Mouse (Mus musculus) MEL (cell line): ENCODE measurements around the gene Kcnk7. TPM values are rescaled to one million over a fixed set of nuclear protein-coding genes. Genes with fewer than 3 reads are reported as not detected.
A peak's percentile ranks its signal among the peaks of the same experiment; 100 is the strongest.

ENCODE experiments used
- DNase-seq: peaks from one replicate; pipeline ENCODE4 v3.0.0; 2011; ENCODE audit warnings: low read depth, low spot score
- H3K27ac ChIP-seq: 2 replicates; pipeline ENCODE4 v1.5.1; 2012; ENCODE audit warnings: low read depth, mild to moderate bottlenecking, control low read depth, low read length, moderate library complexity; ENCODE audit not compliant: control insufficient read depth
- H3K27me3 ChIP-seq, 2 experiments: fragments of 150-350 bp in 1 of 2; sonication (generic) in 1 of 2; 2 replicates each; pipeline ENCODE4 v1.6.1; 2012; ENCODE audit warnings: low read length in 2 of 2, mild to moderate bottlenecking in 2 of 2, improper control_type of control experiment in 1 of 2, moderate library complexity in 1 of 2; ENCODE audit not compliant: insufficient read depth in 2 of 2, control insufficient read depth in 1 of 2
- H3K36me3 ChIP-seq, 2 experiments: 2 replicates each; pipeline ENCODE4 v1.6.1; 2012 to 2014; ENCODE audit warnings: low read length in 2 of 2, improper control_type of control experiment in 1 of 2, inconsistent platforms in 1 of 2, mild to moderate bottlenecking in 1 of 2; ENCODE audit not compliant: insufficient read depth in 2 of 2, control insufficient read depth in 1 of 2
- H3K4me1 ChIP-seq, 2 experiments: fragments of 150-350 bp in 1 of 2; sonication (generic) in 1 of 2; 2 replicates each; pipeline ENCODE4 v1.6.1; 2012; ENCODE audit warnings: low read length in 2 of 2, improper control_type of control experiment in 1 of 2, mild to moderate bottlenecking in 1 of 2; ENCODE audit not compliant: insufficient read depth in 2 of 2, control insufficient read depth in 1 of 2
- H3K4me3 ChIP-seq, 2 experiments: fragments of 150-350 bp in 1 of 2; sonication (generic) in 1 of 2; 2 replicates each; pipeline ENCODE4 v1.5.1; 2012; ENCODE audit warnings: low read depth in 2 of 2, low read length in 2 of 2, mild to moderate bottlenecking in 2 of 2, moderate library complexity in 2 of 2, control low read depth in 1 of 2, improper control_type of control experiment in 1 of 2; ENCODE audit not compliant: control insufficient read depth in 1 of 2, insufficient read depth in 1 of 2
- H3K79me2 ChIP-seq: 2 replicates; pipeline ENCODE4 v1.6.1; 2012; ENCODE audit warnings: mild to moderate bottlenecking, low read length, moderate library complexity; ENCODE audit not compliant: control insufficient read depth, poor library complexity, insufficient read depth
- H3K9ac ChIP-seq: 2 replicates; pipeline ENCODE4 v1.6.1; 2012; ENCODE audit warnings: low read depth, mild to moderate bottlenecking, control low read depth, low read length, moderate library complexity; ENCODE audit not compliant: control insufficient read depth, poor library complexity, severe bottlenecking
- H3K9me3 ChIP-seq: fragments of 150-350 bp; sonication (generic); replicated peaks from 2 replicates; pipeline ENCODE4 v1.6.1; 2012; ENCODE audit warnings: mild to moderate bottlenecking, low read length, improper control_type of control experiment, moderate library complexity; ENCODE audit not compliant: insufficient read depth
- CHD1 ChIP-seq: IDR thresholded peaks from 2 replicates; pipeline ENCODE4 v1.6.1; 2012; ENCODE audit warnings: low read depth, mild to moderate bottlenecking, inconsistent platforms, low read length, improper control_type of control experiment
- CTCF ChIP-seq, 3 experiments: IDR thresholded peaks in 2 of 3; conservative IDR thresholded peaks in 1 of 3; 2 replicates each; pipeline ENCODE4 v1.5.1; 2011 to 2012; ENCODE audit warnings: low read length in 3 of 3, low read depth in 2 of 3, mild to moderate bottlenecking in 2 of 3, improper control_type of control experiment in 1 of 3, inconsistent platforms in 1 of 3, mixed read lengths in 1 of 3, moderate library complexity in 1 of 3; ENCODE audit not compliant: control insufficient read depth in 1 of 3, insufficient read depth in 1 of 3, poor library complexity in 1 of 3, severe bottlenecking in 1 of 3
- EP300 ChIP-seq, 2 experiments: IDR thresholded peaks; 2 replicates each; pipeline ENCODE4 v1.6.1; 2011; ENCODE audit warnings: improper control_type of control experiment in 2 of 2, low read length in 2 of 2, low read depth in 1 of 2, mild to moderate bottlenecking in 1 of 2
- GABPA ChIP-seq: IDR thresholded peaks from 2 replicates; pipeline ENCODE4 v1.6.1; 2012; ENCODE audit warnings: low read depth, mild to moderate bottlenecking, inconsistent platforms, low read length, improper control_type of control experiment, moderate library complexity
- MEF2A ChIP-seq: IDR thresholded peaks from 2 replicates; pipeline ENCODE4 v1.6.1; 2014; ENCODE audit warnings: low read depth, mild to moderate bottlenecking, inconsistent platforms, low read length, improper control_type of control experiment; ENCODE audit not compliant: poor library complexity, insufficient replicate concordance, severe bottlenecking; ENCODE audit errors: extremely low read depth
- MXI1 ChIP-seq: IDR thresholded peaks from 2 replicates; pipeline ENCODE4 v1.6.1; 2011; ENCODE audit warnings: mild to moderate bottlenecking, low read depth, low read length, improper control_type of control experiment
- MYB ChIP-seq: IDR thresholded peaks from 2 replicates; pipeline ENCODE4 v1.6.1; 2011; ENCODE audit warnings: mild to moderate bottlenecking, low read depth, low read length, improper control_type of control experiment
- NRF1 ChIP-seq: IDR thresholded peaks from 2 replicates; pipeline ENCODE4 v1.6.1; 2014; ENCODE audit warnings: low read depth, mild to moderate bottlenecking, inconsistent platforms, low read length, improper control_type of control experiment, moderate library complexity; ENCODE audit not compliant: poor library complexity, insufficient read depth, severe bottlenecking
- POLR2A ChIP-seq, 2 experiments: IDR thresholded peaks; 2 replicates each; pipeline ENCODE4 v1.6.1; 2011 to 2012; ENCODE audit warnings: low read length in 2 of 2, mild to moderate bottlenecking in 2 of 2, control low read depth in 1 of 2, improper control_type of control experiment in 1 of 2, low read depth in 1 of 2, moderate library complexity in 1 of 2; ENCODE audit not compliant: control insufficient read depth in 1 of 2, insufficient read depth in 1 of 2, poor library complexity in 1 of 2
- POLR2AphosphoS2 ChIP-seq: IDR thresholded peaks from 2 replicates; pipeline ENCODE4 v1.6.1; 2011; ENCODE audit warnings: low read length, improper control_type of control experiment
- RAD21 ChIP-seq: IDR thresholded peaks from 2 replicates; pipeline ENCODE4 v1.6.1; 2011; ENCODE audit warnings: mild to moderate bottlenecking, low read depth, low read length, improper control_type of control experiment
- RCOR1 ChIP-seq: IDR thresholded peaks from 2 replicates; pipeline ENCODE4 v1.6.1; 2012; ENCODE audit warnings: low read depth, mild to moderate bottlenecking, inconsistent platforms, low read length, improper control_type of control experiment
- SMC3 ChIP-seq: IDR thresholded peaks from 2 replicates; pipeline ENCODE4 v1.6.1; 2011; ENCODE audit warnings: low read depth, low read length, improper control_type of control experiment
- TAL1 ChIP-seq: IDR thresholded peaks from 2 replicates; pipeline ENCODE4 v1.6.1; 2012; ENCODE audit warnings: mild to moderate bottlenecking, inconsistent platforms, low read length, moderate library complexity, mixed read lengths
- TCF12 ChIP-seq: IDR thresholded peaks from 2 replicates; pipeline ENCODE4 v1.6.1; 2014; ENCODE audit warnings: low read depth, mild to moderate bottlenecking, inconsistent platforms, low read length, improper control_type of control experiment, moderate library complexity
- USF1 ChIP-seq: IDR thresholded peaks from 2 replicates; pipeline ENCODE4 v1.6.1; 2014; ENCODE audit warnings: low read depth, mild to moderate bottlenecking, inconsistent platforms, low read length, improper control_type of control experiment, moderate library complexity
- USF2 ChIP-seq, 2 experiments: IDR thresholded peaks; 2 replicates each; pipeline ENCODE4 v1.6.1; 2011 to 2012; ENCODE audit warnings: improper control_type of control experiment in 2 of 2, low read length in 2 of 2, borderline replicate concordance in 1 of 2, inconsistent platforms in 1 of 2, low read depth in 1 of 2, mild to moderate bottlenecking in 1 of 2; ENCODE audit not compliant: insufficient read depth in 1 of 2
- ZMIZ1 ChIP-seq: IDR thresholded peaks from 2 replicates; pipeline ENCODE4 v1.6.1; 2012; ENCODE audit warnings: low read depth, mild to moderate bottlenecking, inconsistent platforms, low read length, improper control_type of control experiment, moderate library complexity
- ZNF384 ChIP-seq: IDR thresholded peaks from 2 replicates; pipeline ENCODE4 v1.6.1; 2012; ENCODE audit warnings: low read depth, mild to moderate bottlenecking, inconsistent platforms, low read length, improper control_type of control experiment
- polyA plus RNA-seq, 2 experiments: library from polyadenylated mRNA; stranded (reverse) in 1 of 2; unstranded in 1 of 2; fragments of >175 nt in 1 of 2; fragments of >200 nt in 1 of 2; gene quantifications; 2 replicates each; pipeline versions ENCODE4 v1.2.1 to v1.2.4; 2012; ENCODE audit warnings: low replicate concordance in 2 of 2, low read depth in 1 of 2; ENCODE audit not compliant: insufficient read length in 2 of 2, insufficient read depth in 1 of 2, missing spikeins in 1 of 2
- total RNA-seq: library from RNA; depleted of rRNA; stranded (reverse); fragments of 300-350 nt; gene quantifications from 2 replicates; pipeline ENCODE4 v1.2.3, GENCODE M21; 2012

Kcnk7 gene
- total and polyA plus RNA-seq, 3 experiments = 0.23 to 0.60 TPM; not detected in 1

DNA sequence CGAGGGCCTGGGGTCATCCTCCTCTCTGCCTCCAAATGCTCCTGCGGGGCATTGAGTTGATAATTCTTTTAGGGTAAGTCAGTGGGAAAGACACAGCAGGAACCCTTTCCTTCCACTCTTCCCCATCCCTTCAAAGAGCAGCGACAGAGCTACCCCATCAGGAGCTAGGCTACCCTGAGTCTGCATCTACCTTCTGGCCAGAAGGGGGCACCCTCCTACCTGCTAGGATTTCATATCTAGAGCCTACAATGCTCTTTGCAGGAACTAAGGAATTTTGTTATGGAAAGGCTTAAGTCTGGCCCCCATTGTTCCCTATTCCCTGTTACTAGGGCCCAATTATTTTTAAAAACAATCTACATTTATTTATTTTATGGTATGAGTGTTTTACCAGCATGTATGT is 7.1 kb downstream of the Kcnk7 start:
- no peaks in the 10 kb centered on the region for H3K9me3 ChIP-seq
- no peak overlapping the region for H3K4me3 ChIP-seq
- no peak overlapping the region for H3K9ac ChIP-seq
- no peak overlapping the region for H3K27ac ChIP-seq
- H3K27me3 ChIP-seq = no peaks in the 10 kb centered on the region
- H3K79me2 ChIP-seq = peaks cover 3% of the 10 kb centered on the region; the same call in 1 of the 2 replicates
- peak; percentile 70 to 76 (median 74) for TF ChIP-seq CTCF (IDR thresholded peaks at IDR 0.05 in 2 of 3, conservative IDR thresholded peaks at IDR 0.05 in 1 of 3; ENCODE audit: control insufficient read depth in 1 of 3, insufficient read depth in 1 of 3, low read depth in 2 of 3, low read length in 3 of 3, poor library complexity in 1 of 3, severe bottlenecking in 1 of 3)
- TF ChIP-seq RAD21 = peak; percentile 57
- TF ChIP-seq RCOR1 = no peak
- peak; percentile 58 for TF ChIP-seq SMC3
- no peak for TF ChIP-seq ZMIZ1
- peaks cover 0 to 4% of the 10 kb centered on the region in 2 experiments; a peak in 1 of 4 replicates for H3K4me1 ChIP-seq
- H3K36me3 ChIP-seq = peaks cover 0 to 6% of the 10 kb centered on the region in 2 experiments
- DNase-seq = peak; percentile 55

DNA sequence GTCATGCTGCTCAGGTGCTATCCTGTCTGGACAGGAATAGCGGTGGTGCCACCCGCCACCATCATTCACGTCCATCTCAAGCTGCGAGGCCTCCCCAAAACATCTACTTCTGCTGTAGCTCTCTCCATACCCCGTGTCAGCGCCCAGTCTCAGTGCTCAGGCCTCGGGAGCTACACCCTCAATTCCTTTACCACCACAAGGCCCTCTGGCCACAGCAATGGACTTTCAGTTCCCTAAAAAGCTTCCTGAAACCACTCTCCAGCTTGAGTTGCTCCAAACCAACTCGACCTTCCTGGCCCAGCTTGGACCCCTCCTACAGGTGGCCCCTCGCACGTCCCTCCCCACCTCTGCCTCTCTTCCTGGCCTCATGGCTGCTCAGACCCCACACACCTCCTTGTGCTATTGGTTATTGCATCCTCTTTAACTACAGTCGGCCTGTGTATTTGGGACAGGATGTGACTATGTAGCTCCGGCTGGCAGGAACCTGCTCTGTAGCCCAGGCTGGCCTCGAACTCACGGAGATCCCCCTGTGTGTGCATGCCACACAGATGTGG is 7.8 kb downstream of the Kcnk7 start:
- Histone ChIP-seq H3K36me3 (peaks cover 0 to 6% of the 10 kb centered on the region in 2 experiments), H3K9me3 (no peaks in the 10 kb centered on the region), H3K27ac (no peak overlapping the region), H3K27me3 (no peaks in the 10 kb centered on the region), H3K9ac (no peak overlapping the region), H3K4me1 (peaks cover 0 to 4% of the 10 kb centered on the region in 2 experiments; a peak in 1 of 4 replicates), H3K79me2 (peaks cover 3% of the 10 kb centered on the region; the same call in 1 of the 2 replicates), H3K4me3 (no peak overlapping the region)
- TF ChIP-seq EP300 (IDR thresholded peaks at IDR 0.05; ENCODE audit: low read depth in 1 of 2, low read length in 2 of 2) (no peak), MYB (no peak), TAL1 (no peak), MEF2A (no peak), CHD1 (no peak), POLR2AphosphoS2 (no peak), TCF12 (no peak), USF2 (IDR thresholded peaks at IDR 0.05; ENCODE audit: borderline replicate concordance in 1 of 2, insufficient read depth in 1 of 2, low read depth in 1 of 2, low read length in 2 of 2) (no peak), USF1 (no peak), POLR2A (IDR thresholded peaks at IDR 0.05; ENCODE audit: control insufficient read depth in 1 of 2, insufficient read depth in 1 of 2, low read depth in 1 of 2, low read length in 2 of 2, poor library complexity in 1 of 2) (no peak), NRF1 (no peak), ZNF384 (no peak), MXI1 (no peak), GABPA (no peak)
- no peak for DNase-seq
